Comparison of ENCODE assay signal across 29 mouse cellular contexts in genomic region chr1:74208941-74209340, GRCm38 (mm10). TPM values are rescaled to one million over a fixed set of nuclear protein-coding genes. Genes with fewer than 3 reads are reported as not detected.
"Had no signal": no experiment of that assay in that cellular context is flagged by ENCODE, and none has a peak within 500 bp of the region (broad histone marks: within the 10 kb centered on the region; RNA-seq: fewer than 3 reads in every experiment).

No protein-coding gene starts in this region.

- H3K27ac ChIP-seq: heart, adult 2 months; heart, embryonic 13.5 days; heart, embryonic 15.5 days; hindbrain, embryonic 13.5 days; hindbrain, embryonic 15.5 days; hindbrain, postnatal 0 days; kidney, postnatal 0 days; limb, embryonic 13.5 days; limb, embryonic 15.5 days; liver, embryonic 12.5 days; liver, embryonic 14.5 days had no signal

- DNase-seq: gastrocnemius, postnatal 14 days; gastrocnemius, postnatal 36 days; heart, adult 11 months; heart, adult 2 months; heart, postnatal 14 days; heart, postnatal 36 days; kidney, adult 11 months; layer of hippocampus, adult 9-11 months; layer of hippocampus, postnatal 36 days; left cerebral cortex, postnatal 4 days had no signal

- H3K4me1 ChIP-seq: heart, embryonic 13.5 days; heart, embryonic 15.5 days; hindbrain, embryonic 15.5 days; limb, embryonic 13.5 days; limb, embryonic 15.5 days had no signal

- H3K4me2 ChIP-seq: heart, embryonic 11.5 days; heart, embryonic 13.5 days; heart, embryonic 15.5 days; hindbrain, embryonic 13.5 days; hindbrain, embryonic 15.5 days; limb, embryonic 13.5 days; limb, embryonic 15.5 days; liver, embryonic 12.5 days had no signal

- H3K27me3 ChIP-seq: heart, embryonic 13.5 days; heart, embryonic 15.5 days; hindbrain, embryonic 13.5 days; hindbrain, embryonic 15.5 days; limb, embryonic 13.5 days; limb, embryonic 15.5 days; liver, embryonic 12.5 days had no signal

- H3K36me3 ChIP-seq: heart, embryonic 13.5 days; heart, embryonic 15.5 days; hindbrain, embryonic 13.5 days; hindbrain, embryonic 15.5 days; limb, embryonic 13.5 days; limb, embryonic 15.5 days; liver, embryonic 12.5 days had no signal

- ATAC-seq: hindbrain, postnatal 0 days; intestine, embryonic 16.5 days; liver, embryonic 12.5 days had no signal

- H3K4me3 ChIP-seq: heart, adult 2 months; heart, embryonic 13.5 days; heart, embryonic 15.5 days; hindbrain, embryonic 13.5 days; hindbrain, embryonic 15.5 days; limb, embryonic 13.5 days; limb, embryonic 15.5 days; liver, embryonic 12.5 days had no signal

- H3K9ac ChIP-seq: heart, embryonic 13.5 days; heart, embryonic 15.5 days; hindbrain, embryonic 13.5 days; hindbrain, embryonic 15.5 days; limb, embryonic 13.5 days; limb, embryonic 15.5 days; liver, embryonic 12.5 days; liver, embryonic 14.5 days had no signal

- H3K9me3 ChIP-seq: heart, embryonic 13.5 days; heart, embryonic 15.5 days; hindbrain, embryonic 13.5 days; hindbrain, embryonic 15.5 days; limb, embryonic 13.5 days; limb, embryonic 15.5 days; liver, embryonic 12.5 days had no signal

RNA-seq across cellular contexts. Expression of gene Cxcr1, which starts 14.5 kb away (rescaled TPM):
- polyA plus RNA-seq: gonadal fat pad, adult 2 months; heart, adult 2 months; heart, embryonic 11.5 days; heart, embryonic 13.5 days; heart, embryonic 15.5 days; heart, postnatal 0 days; hindbrain, embryonic 13.5 days; hindbrain, embryonic 15.5 days; hindbrain, postnatal 0 days; intestine, embryonic 14.5 days; intestine, embryonic 16.5 days; kidney, embryonic 14.5 days; kidney, postnatal 0 days; large intestine, adult 2 months; limb, embryonic 11.5 days; limb, embryonic 13.5 days; limb, embryonic 15.5 days; liver, adult 2 months; liver, embryonic 12.5 days; liver, embryonic 14.5 days had no signal

RNA-seq across cellular contexts. Expression of gene Cxcr2, which starts 55.2 kb away (rescaled TPM):
- polyA plus RNA-seq: heart, embryonic 13.5 days; kidney, embryonic 14.5 days had no signal
